Mouse (Mus musculus): ENCODE measurements at regions not wholly inside any gene's neighbourhood (a gene's known extent, or its start where the extent isn't known, plus 50 kb on each side); places are given as distances from the start of the nearest gene placed in this dataset.

- DNase-seq = no peak
Measured at GRCm38 (mm10) chr16:24181388-24181787, 192.7 kb upstream of the Bcl6 start.

- no peak for DNase-seq
Measured at GRCm38 (mm10) chr16:24180666-24181065, 192.0 kb upstream of the Bcl6 start.

- no peak for DNase-seq
Measured at GRCm38 (mm10) chr16:24177564-24177963, 188.9 kb upstream of the Bcl6 start.

GRCm38 (mm10) chr16:24177131-24177530 lies 188.5 kb upstream of the Bcl6 start:
- DNase-seq = no peak

- DNase-seq = no peak
Measured at GRCm38 (mm10) chr16:24176057-24176456, 187.4 kb upstream of the Bcl6 start.

GRCm38 (mm10) chr16:24175235-24175760 lies 186.6 kb upstream of the Bcl6 start:
- DNase-seq = no peak

GRCm38 (mm10) chr16:24174595-24174994 lies 185.9 kb upstream of the Bcl6 start:
- DNase-seq = peak; percentile 31 to 36

- DNase-seq = no peak
Measured at GRCm38 (mm10) chr16:24173783-24174518, 185.3 kb upstream of the Bcl6 start.

GRCm38 (mm10) chr16:24172653-24173052 lies 184.0 kb upstream of the Bcl6 start:
- no peak for DNase-seq

- no peak for DNase-seq
Measured at GRCm38 (mm10) chr16:24172065-24172464, 183.4 kb upstream of the Bcl6 start.

GRCm38 (mm10) chr16:24171161-24171560 lies 182.5 kb upstream of the Bcl6 start:
- no peak for DNase-seq

GRCm38 (mm10) chr16:24166496-24166895 lies 177.8 kb upstream of the Bcl6 start:
- no peak for DNase-seq

GRCm38 (mm10) chr16:24165461-24166081 lies 176.9 kb upstream of the Bcl6 start:
- peak in 1 of 2 experiments; percentile 22 for DNase-seq

GRCm38 (mm10) chr16:24160705-24161285 lies 172.1 kb upstream of the Bcl6 start:
- no peak for DNase-seq

GRCm38 (mm10) chr16:24159336-24159735 lies 170.7 kb upstream of the Bcl6 start:
- DNase-seq = no peak

- no peak for DNase-seq
Measured at GRCm38 (mm10) chr16:24157753-24158152, 169.1 kb upstream of the Bcl6 start.

- peak; percentile 73 to 81 for DNase-seq
Measured at GRCm38 (mm10) chr16:24156729-24157430, 168.2 kb upstream of the Bcl6 start.

- no peak for DNase-seq
Measured at GRCm38 (mm10) chr16:24154816-24155357, 166.2 kb upstream of the Bcl6 start.

GRCm38 (mm10) chr16:24153943-24154342 lies 165.3 kb upstream of the Bcl6 start:
- DNase-seq = no peak

- DNase-seq = no peak
Measured at GRCm38 (mm10) chr16:24151831-24152247, 163.2 kb upstream of the Bcl6 start.

- no peak for DNase-seq
Measured at GRCm38 (mm10) chr16:24151178-24151725, 162.6 kb upstream of the Bcl6 start.

GRCm38 (mm10) chr16:24150512-24150911 lies 161.9 kb upstream of the Bcl6 start:
- DNase-seq = no peak

Measured in adrenal gland, postnatal 36 days (tissue).